Mouse (Mus musculus): ENCODE measurements around the gene Ntng2. TPM values are rescaled to one million over a fixed set of nuclear protein-coding genes. Genes with fewer than 3 reads are reported as not detected.
A peak's percentile ranks its signal among the peaks of the same experiment; 100 is the strongest.

The Ntng2 gene
- polyA plus RNA-seq, 1 experiment from 2014 or later = 10.3 TPM

DNA sequence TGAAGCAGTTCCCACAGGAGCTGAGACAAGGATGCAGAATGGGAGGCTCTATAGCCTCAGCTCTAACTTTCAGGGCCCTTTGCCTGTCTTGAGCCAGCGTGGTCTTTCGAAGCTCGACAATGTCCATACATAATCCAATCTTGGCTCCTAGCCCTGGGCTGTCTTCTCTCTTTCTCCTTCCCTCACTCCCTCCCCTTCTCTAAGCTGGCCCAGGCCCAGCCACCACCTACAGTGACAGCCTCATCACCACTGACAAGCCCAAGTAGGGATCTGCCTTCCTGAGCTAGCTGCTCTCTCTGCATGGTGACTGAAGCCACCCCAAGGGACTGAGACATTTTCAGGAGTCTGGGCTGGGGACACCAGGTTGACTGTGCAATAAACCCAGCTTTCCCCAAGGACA, 6.5 kb downstream of the Ntng2 start:
- 0 out of 2 replicates have a peak, but pooled peaks cover 4% of the 10 kb centered on the region for H3K36me3 ChIP-seq (ENCODE audit: control insufficient read depth, insufficient read depth)
- peaks cover 52% of the 10 kb centered on the region for H3K4me1 ChIP-seq (replicated peaks; ENCODE audit: control insufficient read depth, insufficient read depth, low read length)
- no peak overlapping the region for H3K4me3 ChIP-seq (replicated peaks; ENCODE audit: low read length)
- H3K27ac ChIP-seq (ENCODE audit: low read length) = no peak overlapping the region
- H3K9me3 ChIP-seq (ENCODE audit: control insufficient read depth, low read length) = peaks cover 5% of the 10 kb centered on the region
- no peak overlapping the region for H3K9ac ChIP-seq (replicated peaks; ENCODE audit: low read depth, low read length)
- WGBS = 21% methylated on average over 3 of the region's 3 CpGs
- ATAC-seq = no peak
- 0 out of 2 replicates have a peak, but pooled peaks cover 2% of the 10 kb centered on the region for H3K27me3 ChIP-seq (replicated peaks; ENCODE audit: control insufficient read depth, insufficient read depth, low read length)
- H3K4me2 ChIP-seq (ENCODE audit: low read length) = peak overlapping the region; percentile 5; the same call in 1 of the 2 replicates

- Histone ChIP-seq H3K4me2 (ENCODE audit: low read length) (no peak overlapping the region), H3K4me3 (replicated peaks; ENCODE audit: low read length) (no peak overlapping the region), H3K27ac (ENCODE audit: low read length) (no peak overlapping the region), H3K27me3 (replicated peaks; ENCODE audit: control insufficient read depth, insufficient read depth, low read length) (0 out of 2 replicates have a peak, but pooled peaks cover 2% of the 10 kb centered on the region), H3K36me3 (ENCODE audit: control insufficient read depth, insufficient read depth) (0 out of 2 replicates have a peak, but pooled peaks cover 4% of the 10 kb centered on the region), H3K4me1 (replicated peaks; ENCODE audit: control insufficient read depth, insufficient read depth, low read length) (peaks cover 43% of the 10 kb centered on the region), H3K9me3 (ENCODE audit: control insufficient read depth, low read length) (peaks cover 5% of the 10 kb centered on the region), H3K9ac (replicated peaks; ENCODE audit: low read depth, low read length) (no peak overlapping the region)
- 0 out of 2 replicates have a peak, but pooled peaks have one; percentile 22 for ATAC-seq
- WGBS = 29% methylated on average over 10 of the region's 10 CpGs
Measured at GRCm38 (mm10) chr2:29245341-29245779, 7.4 kb downstream of the Ntng2 start.

DNA sequence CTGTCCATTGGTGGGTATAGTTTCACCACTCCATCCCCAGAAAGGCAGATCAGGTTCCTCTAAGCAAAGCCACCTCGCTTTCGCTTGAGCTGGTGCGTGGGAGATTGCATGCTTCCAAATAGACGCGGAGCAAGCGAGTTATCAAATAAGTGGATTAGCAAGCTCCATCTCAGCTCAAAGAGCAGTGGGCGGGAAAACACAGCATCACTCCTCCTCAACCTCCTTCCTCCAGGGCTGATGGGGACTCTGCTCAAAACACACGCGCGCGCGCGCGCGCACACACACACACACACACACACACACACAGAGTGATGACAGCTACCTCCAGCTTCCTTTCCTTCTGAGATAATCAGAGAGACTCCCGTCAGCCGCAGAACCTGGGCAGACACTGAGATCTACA, 13.5 kb downstream of the Ntng2 start:
- Histone ChIP-seq H3K4me2 (ENCODE audit: low read length) (no peak overlapping the region), H3K9ac (replicated peaks; ENCODE audit: low read depth, low read length) (no peak overlapping the region), H3K4me3 (replicated peaks; ENCODE audit: low read length) (no peak overlapping the region), H3K27me3 (replicated peaks; ENCODE audit: control insufficient read depth, insufficient read depth, low read length) (no peaks in the 10 kb centered on the region), H3K36me3 (ENCODE audit: control insufficient read depth, insufficient read depth) (0 out of 2 replicates have a peak, but pooled peaks cover 4% of the 10 kb centered on the region), H3K27ac (ENCODE audit: low read length) (no peak overlapping the region), H3K9me3 (ENCODE audit: control insufficient read depth, low read length) (peaks cover 5% of the 10 kb centered on the region), H3K4me1 (replicated peaks; ENCODE audit: control insufficient read depth, insufficient read depth, low read length) (peaks cover 4% of the 10 kb centered on the region; the same call in 1 of the 2 replicates)
- 73% methylated on average over 17 of the region's 17 CpGs for WGBS
- ATAC-seq = no peak

GRCm38 (mm10) chr2:29237623-29238022, 15.2 kb downstream of the Ntng2 start:
- Histone ChIP-seq H3K9ac (replicated peaks; ENCODE audit: low read depth, low read length) (no peak overlapping the region), H3K27me3 (replicated peaks; ENCODE audit: control insufficient read depth, insufficient read depth, low read length) (no peaks in the 10 kb centered on the region), H3K27ac (ENCODE audit: low read length) (no peak overlapping the region), H3K9me3 (ENCODE audit: control insufficient read depth, low read length) (no peaks in the 10 kb centered on the region), H3K4me3 (replicated peaks; ENCODE audit: low read length) (no peak overlapping the region), H3K4me2 (ENCODE audit: low read length) (no peak overlapping the region), H3K36me3 (ENCODE audit: control insufficient read depth, insufficient read depth) (no peaks in the 10 kb centered on the region), H3K4me1 (replicated peaks; ENCODE audit: control insufficient read depth, insufficient read depth, low read length) (peaks cover 6% of the 10 kb centered on the region; the same call in 1 of the 2 replicates)
- 33% methylated on average over 4 of the region's 4 CpGs for WGBS
- ATAC-seq = no peak

GRCm38 (mm10) chr2:29235811-29236210, 17.0 kb downstream of the Ntng2 start:
- Histone ChIP-seq H3K36me3 (ENCODE audit: control insufficient read depth, insufficient read depth) (no peaks in the 10 kb centered on the region), H3K4me2 (ENCODE audit: low read length) (no peak overlapping the region), H3K4me1 (replicated peaks; ENCODE audit: control insufficient read depth, insufficient read depth, low read length) (peaks cover 7% of the 10 kb centered on the region), H3K9me3 (ENCODE audit: control insufficient read depth, low read length) (no peaks in the 10 kb centered on the region), H3K27ac (ENCODE audit: low read length) (no peak overlapping the region), H3K9ac (replicated peaks; ENCODE audit: low read depth, low read length) (no peak overlapping the region), H3K4me3 (replicated peaks; ENCODE audit: low read length) (no peak overlapping the region), H3K27me3 (replicated peaks; ENCODE audit: control insufficient read depth, insufficient read depth, low read length) (no peaks in the 10 kb centered on the region)
- no peak for ATAC-seq
- 66% methylated on average over 7 of the region's 7 CpGs for WGBS

DNA sequence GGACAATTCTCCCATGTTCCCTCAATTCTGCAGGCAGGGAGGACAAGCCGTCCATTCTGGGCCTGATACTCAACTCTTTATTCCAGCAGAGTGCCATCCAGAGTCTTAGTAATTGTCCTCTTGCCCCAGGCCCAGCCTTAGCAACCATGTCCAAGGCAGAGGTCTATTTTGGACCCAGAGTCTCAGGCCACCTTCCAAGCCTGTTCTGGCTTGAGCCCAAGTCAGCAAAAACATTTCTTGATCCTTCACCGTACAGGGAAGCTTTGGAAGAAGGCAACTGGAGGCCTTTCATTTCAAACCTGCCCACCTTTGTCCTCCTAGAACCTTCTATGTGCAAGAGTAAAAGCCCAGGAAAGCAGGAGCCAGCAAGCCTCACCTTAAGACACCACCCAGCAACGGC, 17.8 kb downstream of the Ntng2 start:
- ATAC-seq = no peak
- Histone ChIP-seq H3K9me3 (ENCODE audit: control insufficient read depth, low read length) (no peaks in the 10 kb centered on the region), H3K36me3 (ENCODE audit: control insufficient read depth, insufficient read depth) (no peaks in the 10 kb centered on the region), H3K27me3 (replicated peaks; ENCODE audit: control insufficient read depth, insufficient read depth, low read length) (no peaks in the 10 kb centered on the region), H3K4me1 (replicated peaks; ENCODE audit: control insufficient read depth, insufficient read depth, low read length) (peaks cover 15% of the 10 kb centered on the region), H3K4me3 (replicated peaks; ENCODE audit: low read length) (no peak overlapping the region), H3K27ac (ENCODE audit: low read length) (no peak overlapping the region), H3K4me2 (ENCODE audit: low read length) (no peak overlapping the region), H3K9ac (replicated peaks; ENCODE audit: low read depth, low read length) (no peak overlapping the region)
- WGBS = 71% methylated on average over 3 of the region's 3 CpGs

GRCm38 (mm10) chr2:29234002-29234401, 18.8 kb downstream of the Ntng2 start:
- H3K4me1 ChIP-seq (replicated peaks; ENCODE audit: control insufficient read depth, insufficient read depth, low read length) = peaks cover 15% of the 10 kb centered on the region
- H3K27ac ChIP-seq (ENCODE audit: low read length) = no peak overlapping the region
- no peak overlapping the region for H3K4me3 ChIP-seq (replicated peaks; ENCODE audit: low read length)
- H3K9ac ChIP-seq (replicated peaks; ENCODE audit: low read depth, low read length) = no peak overlapping the region
- H3K27me3 ChIP-seq (replicated peaks; ENCODE audit: control insufficient read depth, insufficient read depth, low read length) = no peaks in the 10 kb centered on the region
- H3K4me2 ChIP-seq (ENCODE audit: low read length) = no peak overlapping the region
- ATAC-seq = no peak
- 81% methylated on average over 4 of the region's 4 CpGs for WGBS
- H3K9me3 ChIP-seq (ENCODE audit: control insufficient read depth, low read length) = no peaks in the 10 kb centered on the region
- H3K36me3 ChIP-seq (ENCODE audit: control insufficient read depth, insufficient read depth) = no peaks in the 10 kb centered on the region

DNA sequence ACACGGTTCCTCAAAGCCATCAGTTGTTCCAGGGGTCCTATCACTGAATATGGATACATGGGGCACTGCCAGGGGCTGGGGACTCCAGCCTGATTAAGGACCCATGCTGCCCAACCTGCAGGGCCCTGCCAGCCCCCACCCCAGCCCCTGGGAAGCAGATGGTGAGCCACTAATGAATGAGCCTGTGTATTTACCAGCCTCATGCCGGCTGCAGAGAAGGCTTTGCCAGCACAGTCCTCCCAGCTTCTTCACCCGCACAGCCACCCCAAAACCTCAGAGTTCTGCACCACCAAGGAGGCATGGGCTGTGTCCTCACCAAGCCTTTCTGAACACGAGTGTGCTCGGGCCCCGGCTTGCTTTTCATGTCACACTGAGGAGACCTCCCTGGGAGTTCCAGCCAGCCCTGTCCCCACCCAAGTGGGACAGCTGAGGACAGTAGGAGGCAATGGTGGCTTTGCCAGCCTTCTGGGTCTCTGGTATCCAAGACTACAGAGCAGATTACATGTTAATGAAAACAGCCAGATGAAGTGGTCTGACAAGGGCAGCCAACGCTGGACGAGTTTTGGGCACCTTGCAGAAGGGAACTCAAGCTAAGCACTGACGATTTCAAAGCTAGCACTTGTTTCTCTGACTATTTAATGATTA, 22.5 kb downstream of the Ntng2 start:
- H3K9me3 ChIP-seq (ENCODE audit: control insufficient read depth, low read length) = no peaks in the 10 kb centered on the region
- WGBS = 35% methylated on average over 9 of the region's 9 CpGs

GRCm38 (mm10) chr2:29226671-29227070, 26.1 kb downstream of the Ntng2 start:
- no peak for ATAC-seq
- Histone ChIP-seq H3K4me1 (replicated peaks; ENCODE audit: control insufficient read depth, insufficient read depth, low read length) (peaks cover 11% of the 10 kb centered on the region), H3K4me3 (replicated peaks; ENCODE audit: low read length) (no peak overlapping the region), H3K27ac (ENCODE audit: low read length) (no peak overlapping the region), H3K4me2 (ENCODE audit: low read length) (no peak overlapping the region), H3K27me3 (replicated peaks; ENCODE audit: control insufficient read depth, insufficient read depth, low read length) (no peaks in the 10 kb centered on the region), H3K9me3 (ENCODE audit: control insufficient read depth, low read length) (no peaks in the 10 kb centered on the region), H3K9ac (replicated peaks; ENCODE audit: low read depth, low read length) (no peak overlapping the region), H3K36me3 (ENCODE audit: control insufficient read depth, insufficient read depth) (no peaks in the 10 kb centered on the region)
- WGBS = 67% methylated on average over 4 of the region's 4 CpGs

More for the DNA sequence above, 22.5 kb downstream of the Ntng2 start:
- Histone ChIP-seq H3K4me3 (replicated peaks; ENCODE audit: low read length) (no peak overlapping the region), H3K27me3 (replicated peaks; ENCODE audit: control insufficient read depth, insufficient read depth, low read length) (no peaks in the 10 kb centered on the region), H3K4me2 (ENCODE audit: low read length) (no peak overlapping the region), H3K36me3 (ENCODE audit: control insufficient read depth, insufficient read depth) (no peaks in the 10 kb centered on the region), H3K27ac (ENCODE audit: low read length) (peak overlapping the region; percentile 73), H3K9ac (replicated peaks; ENCODE audit: low read depth, low read length) (no peak overlapping the region), H3K4me1 (replicated peaks; ENCODE audit: control insufficient read depth, insufficient read depth, low read length) (peaks cover 15% of the 10 kb centered on the region)
- peak; percentile 93 for ATAC-seq
